Mouse (Mus musculus): ENCODE results near the gene Epb41. TPM values are rescaled to one million over a fixed set of nuclear protein-coding genes. Genes with fewer than 3 reads are reported as not detected.

Gene Epb41
- total and polyA plus RNA-seq, 2 experiments from 2014 or later = 36.5 to 65.0 TPM

DNA sequence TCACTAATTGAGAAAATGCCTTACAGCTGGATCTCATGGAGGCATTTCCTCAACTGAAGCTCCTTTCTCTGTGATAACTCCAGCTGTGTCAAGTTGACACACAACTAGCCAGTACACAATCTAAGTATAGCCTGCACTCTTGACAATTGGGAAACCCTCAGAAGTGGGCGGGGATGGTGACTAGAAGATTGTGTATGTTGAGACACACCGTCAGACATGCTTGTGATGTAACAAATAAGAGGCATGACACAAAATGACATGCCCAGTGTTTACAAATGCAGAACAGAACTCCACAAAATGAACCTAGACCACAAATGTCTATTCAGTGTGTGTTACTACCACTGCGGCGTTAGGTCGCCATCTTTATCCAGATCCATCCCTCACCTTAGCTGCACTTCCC is 178.0 kb downstream of the Epb41 start:
- 93% methylated on average over 5 of the region's 5 CpGs for WGBS
- no peak for ATAC-seq
- Histone ChIP-seq H3K9ac (no peak overlapping the region), H3K9me3 (ENCODE audit: low read length) (no peaks in the 10 kb centered on the region), H3K4me2 (ENCODE audit: low read depth) (no peak overlapping the region), H3K27me3 (ENCODE audit: insufficient read depth, low read length) (no peaks in the 10 kb centered on the region), H3K4me3 (ENCODE audit: low read depth, low read length) (no peak overlapping the region), H3K27ac (ENCODE audit: low read depth, low read length) (no peak overlapping the region), H3K4me1 (ENCODE audit: insufficient read depth) (no peaks in the 10 kb centered on the region), H3K36me3 (ENCODE audit: insufficient read depth) (peaks cover 81% of the 10 kb centered on the region)
- TF ChIP-seq CTCF (IDR thresholded peaks at IDR 0.05; ENCODE audit: low read depth) = no peak
- no peak for DNase-seq

DNA sequence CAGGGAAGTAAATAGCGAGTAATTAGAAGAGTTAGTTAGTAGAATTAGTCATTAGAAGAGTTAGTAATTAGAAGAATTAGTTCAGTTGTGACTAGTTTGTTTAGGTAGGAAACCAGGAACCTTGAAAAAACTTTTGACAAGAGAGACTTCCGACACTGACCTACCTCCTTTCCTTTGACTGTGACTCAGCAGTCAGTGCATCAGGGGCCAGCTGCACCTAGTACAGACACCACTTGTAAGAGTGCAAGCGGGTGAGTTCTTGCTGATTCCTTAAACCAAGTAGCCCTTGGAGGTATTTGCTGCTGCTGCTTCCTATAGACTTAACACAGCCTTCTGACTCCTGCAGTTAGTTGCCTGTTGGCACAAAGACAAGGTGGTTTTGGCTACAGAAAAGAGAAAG is 184.4 kb downstream of the Epb41 start:
- no peak for TF ChIP-seq CTCF (IDR thresholded peaks at IDR 0.05; ENCODE audit: low read depth)
- ATAC-seq (no peak), DNase-seq (no peak)
- no peaks in the 10 kb centered on the region for H3K9me3 ChIP-seq (ENCODE audit: low read length)
- H3K27ac ChIP-seq (ENCODE audit: low read depth, low read length) = no peak overlapping the region
- H3K9ac ChIP-seq = no peak overlapping the region
- no peak overlapping the region for H3K4me3 ChIP-seq (ENCODE audit: low read depth, low read length)
- WGBS = 87% methylated on average over 3 of the region's 3 CpGs
- H3K27me3 ChIP-seq (ENCODE audit: insufficient read depth, low read length) = no peaks in the 10 kb centered on the region
- no peak overlapping the region for H3K4me2 ChIP-seq (ENCODE audit: low read depth)
- no peaks in the 10 kb centered on the region for H3K4me1 ChIP-seq (ENCODE audit: insufficient read depth)
- peaks cover 44% of the 10 kb centered on the region for H3K36me3 ChIP-seq (ENCODE audit: insufficient read depth)

DNA sequence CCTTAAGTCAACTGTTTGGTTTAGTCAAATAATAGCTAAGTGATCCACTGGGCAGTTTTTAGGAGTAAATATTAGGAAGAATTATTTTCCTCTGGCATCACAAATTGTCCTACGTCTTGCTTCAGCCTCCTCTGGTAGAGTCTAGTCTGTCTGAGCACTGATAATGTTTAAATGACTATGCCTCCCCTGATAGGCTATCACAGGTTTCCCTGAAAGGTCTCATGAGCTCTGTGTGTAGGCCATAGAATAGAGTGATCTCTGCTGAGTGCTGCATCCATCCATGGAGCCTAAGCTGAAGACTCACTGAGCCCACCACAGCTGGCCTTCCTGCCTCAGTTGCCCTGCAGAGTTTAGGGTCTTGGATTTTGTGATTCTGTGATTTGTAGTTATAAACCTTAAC is 186.6 kb downstream of the Epb41 start:
- TF ChIP-seq CTCF (IDR thresholded peaks at IDR 0.05; ENCODE audit: low read depth) = no peak
- Histone ChIP-seq H3K9me3 (ENCODE audit: low read length) (no peaks in the 10 kb centered on the region), H3K4me1 (ENCODE audit: insufficient read depth) (no peaks in the 10 kb centered on the region), H3K4me3 (ENCODE audit: low read depth, low read length) (no peak overlapping the region), H3K4me2 (ENCODE audit: low read depth) (no peak overlapping the region), H3K36me3 (ENCODE audit: insufficient read depth) (peaks cover 36% of the 10 kb centered on the region), H3K27me3 (ENCODE audit: insufficient read depth, low read length) (no peaks in the 10 kb centered on the region), H3K27ac (ENCODE audit: low read depth, low read length) (no peak overlapping the region), H3K9ac (no peak overlapping the region)
- ATAC-seq (no peak), DNase-seq (no peak)
- 78% methylated on average over 1 of the region's 1 CpGs for WGBS

DNA sequence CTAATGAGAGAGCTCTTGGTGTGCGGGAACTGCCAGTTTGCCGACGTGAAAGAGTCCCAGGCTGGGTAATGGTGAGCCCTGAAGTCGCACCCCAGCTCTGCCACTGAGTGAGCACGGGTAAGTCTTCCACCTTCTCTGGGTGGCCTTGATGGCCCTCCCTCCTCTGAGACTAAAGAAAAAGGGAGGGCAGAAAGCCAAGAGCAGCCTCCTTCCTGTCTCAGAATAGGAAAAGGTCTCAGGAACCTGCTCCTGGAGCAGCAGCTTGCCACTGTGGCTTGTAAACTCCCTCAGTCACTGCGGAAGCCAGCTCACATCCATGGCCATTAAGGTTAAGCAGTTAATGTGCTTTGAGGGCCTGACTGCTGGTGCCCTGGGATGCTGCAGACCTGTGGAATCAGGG is 189.7 kb downstream of the Epb41 start:
- peaks cover 19% of the 10 kb centered on the region for H3K36me3 ChIP-seq (ENCODE audit: insufficient read depth)
- H3K27ac ChIP-seq (ENCODE audit: low read depth, low read length) = no peak overlapping the region
- H3K9ac ChIP-seq = no peak overlapping the region
- WGBS = 66% methylated on average over 6 of the region's 6 CpGs
- H3K4me3 ChIP-seq (ENCODE audit: low read depth, low read length) = no peak overlapping the region
- H3K9me3 ChIP-seq (ENCODE audit: low read length) = no peaks in the 10 kb centered on the region
- H3K27me3 ChIP-seq (ENCODE audit: insufficient read depth, low read length) = no peaks in the 10 kb centered on the region
- no peak overlapping the region for H3K4me2 ChIP-seq (ENCODE audit: low read depth)
- TF ChIP-seq CTCF (IDR thresholded peaks at IDR 0.05; ENCODE audit: low read depth) = no peak
- no peaks in the 10 kb centered on the region for H3K4me1 ChIP-seq (ENCODE audit: insufficient read depth)
- no peak for DNase-seq
- ATAC-seq = no peak

DNA sequence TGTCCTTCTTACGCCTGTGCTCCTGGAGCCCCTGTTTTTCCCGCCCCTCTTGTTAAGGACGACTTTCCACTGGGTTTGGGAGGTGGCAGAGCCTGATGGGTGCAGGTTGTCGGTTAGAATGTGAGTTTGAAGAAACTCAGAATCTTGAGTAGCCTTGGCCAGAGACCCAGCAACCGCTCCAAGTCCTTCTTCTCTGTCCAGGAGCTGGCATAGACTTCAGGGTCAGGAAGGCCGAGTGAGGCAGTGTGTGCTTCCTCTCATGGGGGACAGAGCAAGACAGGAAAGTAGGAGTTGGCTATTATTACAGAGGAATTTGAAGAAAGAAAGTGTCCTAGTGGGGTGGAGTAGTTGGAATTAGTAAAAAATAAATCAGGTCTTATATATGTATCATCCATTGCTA is 191.6 kb downstream of the Epb41 start:
- no peak overlapping the region for H3K9ac ChIP-seq
- no peak for ATAC-seq
- H3K4me1 ChIP-seq (ENCODE audit: insufficient read depth) = no peaks in the 10 kb centered on the region
- no peak for DNase-seq
- no peak overlapping the region for H3K4me3 ChIP-seq (ENCODE audit: low read depth, low read length)
- no peaks in the 10 kb centered on the region for H3K9me3 ChIP-seq (ENCODE audit: low read length)
- TF ChIP-seq CTCF (IDR thresholded peaks at IDR 0.05; ENCODE audit: low read depth) = no peak
- H3K4me2 ChIP-seq (ENCODE audit: low read depth) = no peak overlapping the region
- no peak overlapping the region for H3K27ac ChIP-seq (ENCODE audit: low read depth, low read length)
- H3K36me3 ChIP-seq (ENCODE audit: insufficient read depth) = peaks cover 19% of the 10 kb centered on the region
- WGBS = 62% methylated on average over 6 of the region's 6 CpGs
- no peaks in the 10 kb centered on the region for H3K27me3 ChIP-seq (ENCODE audit: insufficient read depth, low read length)

DNA sequence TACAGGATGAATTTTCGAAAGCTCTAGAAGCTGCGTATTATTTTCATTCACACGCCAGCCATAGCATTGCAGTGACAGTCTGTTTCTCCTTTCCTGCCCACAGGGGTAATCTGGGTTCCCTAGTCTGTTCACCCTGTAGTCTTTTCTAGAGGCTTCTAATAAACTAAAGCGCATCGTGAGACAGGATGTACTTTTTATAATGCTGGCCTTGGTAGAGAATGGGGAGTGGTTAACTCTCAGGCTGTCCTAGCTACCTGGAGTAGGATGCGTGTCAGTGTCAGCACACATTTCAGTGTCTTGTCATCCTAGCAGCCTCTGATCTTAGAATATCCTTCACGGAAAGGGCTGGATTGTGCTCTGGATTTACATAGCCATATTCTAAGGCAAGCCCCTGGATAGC is 193.8 kb downstream of the Epb41 start:
- no peak overlapping the region for H3K4me2 ChIP-seq (ENCODE audit: low read depth)
- H3K36me3 ChIP-seq (ENCODE audit: insufficient read depth) = peaks cover 13% of the 10 kb centered on the region
- H3K27me3 ChIP-seq (ENCODE audit: insufficient read depth, low read length) = no peaks in the 10 kb centered on the region
- peaks cover 7% of the 10 kb centered on the region for H3K4me1 ChIP-seq (ENCODE audit: insufficient read depth)
- H3K9ac ChIP-seq = no peak overlapping the region
- H3K4me3 ChIP-seq (ENCODE audit: low read depth, low read length) = no peak overlapping the region
- no peaks in the 10 kb centered on the region for H3K9me3 ChIP-seq (ENCODE audit: low read length)
- no peak for ATAC-seq
- TF ChIP-seq CTCF (IDR thresholded peaks at IDR 0.05; ENCODE audit: low read depth) = no peak
- H3K27ac ChIP-seq (ENCODE audit: low read depth, low read length) = no peak overlapping the region
- 87% methylated on average over 7 of the region's 7 CpGs for WGBS
- no peak for DNase-seq

DNA sequence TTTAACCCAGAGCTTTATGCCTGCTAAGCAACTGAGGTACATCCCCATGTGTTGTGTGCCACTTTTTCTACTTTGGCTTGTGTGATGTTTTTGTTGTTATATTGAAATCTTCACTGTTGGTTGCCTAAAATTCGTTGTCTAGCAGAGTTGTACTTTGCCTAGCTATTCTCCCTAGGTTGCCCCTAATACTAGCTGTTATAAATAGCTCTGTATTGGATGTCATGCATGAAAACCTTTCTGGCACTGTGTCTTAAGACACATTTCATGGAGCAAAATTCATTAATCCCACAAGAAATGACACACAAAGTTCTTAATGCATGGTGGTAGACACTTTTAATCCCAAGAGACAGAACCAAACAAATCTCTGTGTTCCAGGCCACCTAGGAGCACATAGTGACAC is 195.4 kb downstream of the Epb41 start:
- Histone ChIP-seq H3K9ac (no peak overlapping the region), H3K27me3 (ENCODE audit: insufficient read depth, low read length) (no peaks in the 10 kb centered on the region), H3K4me1 (ENCODE audit: insufficient read depth) (peaks cover 22% of the 10 kb centered on the region), H3K4me3 (ENCODE audit: low read depth, low read length) (no peak overlapping the region), H3K36me3 (ENCODE audit: insufficient read depth) (0 out of 2 replicates have a peak, but pooled peaks cover under 1% of the 10 kb centered on the region), H3K9me3 (ENCODE audit: low read length) (no peaks in the 10 kb centered on the region), H3K4me2 (ENCODE audit: low read depth) (no peak overlapping the region), H3K27ac (ENCODE audit: low read depth, low read length) (no peak overlapping the region)
- TF ChIP-seq CTCF (IDR thresholded peaks at IDR 0.05; ENCODE audit: low read depth) = no peak
- no peak for DNase-seq
- ATAC-seq = no peak
- 75% methylated on average over 1 of the region's 1 CpGs for WGBS

DNA sequence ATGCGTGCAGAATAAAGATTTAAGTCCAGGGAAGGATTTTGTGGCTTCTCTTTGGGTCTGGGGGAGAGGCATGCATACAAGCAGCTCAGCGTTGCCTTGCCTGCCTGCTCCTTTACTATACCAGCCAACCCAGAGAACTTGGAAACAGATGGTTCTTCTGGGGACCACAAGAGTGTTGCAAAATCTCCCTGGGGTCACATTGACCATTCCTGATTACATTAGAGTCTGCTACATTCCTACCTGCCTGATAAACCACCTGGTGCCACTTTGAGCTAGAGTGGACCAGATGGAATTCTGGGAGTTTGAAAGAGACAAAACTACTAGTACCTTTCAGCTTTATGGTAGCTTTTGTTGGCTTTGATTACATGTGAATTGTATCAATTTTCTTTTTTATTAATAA is 198.3 kb downstream of the Epb41 start:
- 0 out of 2 replicates have a peak overlapping the region, but pooled peaks have one; percentile 18 for H3K9ac ChIP-seq
- no peaks in the 10 kb centered on the region for H3K36me3 ChIP-seq (ENCODE audit: insufficient read depth)
- no peak overlapping the region for H3K4me3 ChIP-seq (ENCODE audit: low read depth, low read length)
- WGBS = 54% methylated on average over 2 of the region's 2 CpGs
- H3K4me1 ChIP-seq (ENCODE audit: insufficient read depth) = peaks cover 22% of the 10 kb centered on the region
- no peak for TF ChIP-seq CTCF (IDR thresholded peaks at IDR 0.05; ENCODE audit: low read depth)
- no peak for DNase-seq
- H3K27ac ChIP-seq (ENCODE audit: low read depth, low read length) = no peak overlapping the region
- H3K9me3 ChIP-seq (ENCODE audit: low read length) = no peaks in the 10 kb centered on the region
- H3K4me2 ChIP-seq (ENCODE audit: low read depth) = no peak overlapping the region
- no peak for ATAC-seq
- H3K27me3 ChIP-seq (ENCODE audit: insufficient read depth, low read length) = no peaks in the 10 kb centered on the region
